Mouse (Mus musculus): Measurements from ENCODE around the gene Dhrs7b. TPM values are rescaled to one million over a fixed set of nuclear protein-coding genes. Genes with fewer than 3 reads are reported as not detected.

Dhrs7b gene
- total and polyA plus RNA-seq, 2 experiments from 2014 or later = 22.9 to 28.4 TPM

GRCm38 (mm10) chr11:60799977-60800376 lies 30.5 kb upstream of the Dhrs7b start:
- Histone ChIP-seq H3K36me3 (replicated peaks; ENCODE audit: control insufficient read depth, insufficient read depth, low read length) (peaks cover 47% of the 10 kb centered on the region), H3K4me1 (ENCODE audit: control insufficient read depth, insufficient read depth) (0 out of 2 replicates have a peak, but pooled peaks cover 4% of the 10 kb centered on the region), H3K4me3 (ENCODE audit: low read depth, low read length) (no peak overlapping the region), H3K27me3 (ENCODE audit: control insufficient read depth, insufficient read depth, low read length) (no peaks in the 10 kb centered on the region), H3K9me3 (replicated peaks; ENCODE audit: control insufficient read depth, low read length) (no peaks in the 10 kb centered on the region), H3K27ac (ENCODE audit: low read depth) (no peak overlapping the region), H3K9ac (replicated peaks; ENCODE audit: low read depth, low read length) (no peak overlapping the region), H3K4me2 (ENCODE audit: low read depth, low read length) (no peak overlapping the region)
- ATAC-seq (ENCODE audit: insufficient read depth, low read depth) (no peak), DNase-seq (ENCODE audit: low spot score) (no peak)
- WGBS = 82% methylated on average over 4 of the region's 4 CpGs
- TF ChIP-seq CTCF (IDR thresholded peaks at IDR 0.05; ENCODE audit: low read depth) (no peak), EP300 (IDR thresholded peaks at IDR 0.05; ENCODE audit: low read depth) (no peak)

GRCm38 (mm10) chr11:60800892-60801291 lies 29.5 kb upstream of the Dhrs7b start:
- no peak overlapping the region for H3K4me3 ChIP-seq (ENCODE audit: low read depth, low read length)
- H3K4me1 ChIP-seq (ENCODE audit: control insufficient read depth, insufficient read depth) = 0 out of 2 replicates have a peak, but pooled peaks cover 1% of the 10 kb centered on the region
- no peaks in the 10 kb centered on the region for H3K27me3 ChIP-seq (ENCODE audit: control insufficient read depth, insufficient read depth, low read length)
- no peak overlapping the region for H3K27ac ChIP-seq (ENCODE audit: low read depth)
- H3K9me3 ChIP-seq (replicated peaks; ENCODE audit: control insufficient read depth, low read length) = no peaks in the 10 kb centered on the region
- ATAC-seq (ENCODE audit: insufficient read depth, low read depth) = no peak
- WGBS = 79% methylated on average over 1 of the region's 1 CpGs
- TF ChIP-seq EP300 (IDR thresholded peaks at IDR 0.05; ENCODE audit: low read depth) (no peak), CTCF (IDR thresholded peaks at IDR 0.05; ENCODE audit: low read depth) (no peak)
- peaks cover 44% of the 10 kb centered on the region for H3K36me3 ChIP-seq (replicated peaks; ENCODE audit: control insufficient read depth, insufficient read depth, low read length)
- DNase-seq (ENCODE audit: low spot score) = no peak
- H3K9ac ChIP-seq (replicated peaks; ENCODE audit: low read depth, low read length) = no peak overlapping the region
- no peak overlapping the region for H3K4me2 ChIP-seq (ENCODE audit: low read depth, low read length)

GRCm38 (mm10) chr11:60808286-60809070 lies 22.0 kb upstream of the Dhrs7b start:
- no peaks in the 10 kb centered on the region for H3K9me3 ChIP-seq (replicated peaks; ENCODE audit: control insufficient read depth, low read length)
- peak overlapping the region; percentile 52 for H3K27ac ChIP-seq (ENCODE audit: low read depth)
- no peak overlapping the region for H3K4me2 ChIP-seq (ENCODE audit: low read depth, low read length)
- 54% methylated on average over 4 of the region's 4 CpGs for WGBS
- ATAC-seq (ENCODE audit: insufficient read depth, low read depth) (no peak), DNase-seq (ENCODE audit: low spot score) (peak; percentile 54)
- no peak overlapping the region for H3K9ac ChIP-seq (replicated peaks; ENCODE audit: low read depth, low read length)
- no peak for TF ChIP-seq EP300 (IDR thresholded peaks at IDR 0.05; ENCODE audit: low read depth)
- no peak overlapping the region for H3K4me3 ChIP-seq (ENCODE audit: low read depth, low read length)
- no peaks in the 10 kb centered on the region for H3K27me3 ChIP-seq (ENCODE audit: control insufficient read depth, insufficient read depth, low read length)
- peaks cover 9% of the 10 kb centered on the region for H3K36me3 ChIP-seq (replicated peaks; ENCODE audit: control insufficient read depth, insufficient read depth, low read length)
- H3K4me1 ChIP-seq (ENCODE audit: control insufficient read depth, insufficient read depth) = peaks cover 19% of the 10 kb centered on the region; the same call in 1 of the 2 replicates

DNA sequence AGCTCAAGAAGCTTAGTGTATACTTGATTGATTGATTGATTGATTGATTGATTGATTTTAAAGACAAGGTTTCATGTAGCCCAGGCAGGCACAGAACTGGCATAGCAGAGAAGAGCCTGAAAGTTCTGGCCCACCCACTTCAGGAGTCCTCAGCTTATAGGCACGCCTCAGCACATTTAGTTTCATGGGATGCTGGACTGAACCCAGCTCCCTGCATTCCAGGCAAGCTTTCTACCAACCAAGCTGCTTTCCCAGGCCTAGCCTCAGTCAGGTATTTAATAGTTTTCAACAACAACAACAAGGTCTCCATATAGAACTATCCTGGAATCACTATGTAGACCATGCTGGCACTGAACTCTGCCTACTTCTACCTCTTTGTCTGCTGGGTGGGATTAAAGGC lies 20.9 kb upstream of the Dhrs7b start:
- H3K4me3 ChIP-seq (ENCODE audit: low read depth, low read length) = peak overlapping the region; percentile 44; the same call in 1 of the 2 replicates

GRCm38 (mm10) chr11:60810046-60810965 lies 20.1 kb upstream of the Dhrs7b start:
- peak overlapping the region; percentile 44 for H3K4me3 ChIP-seq (ENCODE audit: low read depth, low read length)
- H3K9me3 ChIP-seq (replicated peaks; ENCODE audit: control insufficient read depth, low read length) = no peaks in the 10 kb centered on the region
- ATAC-seq (ENCODE audit: insufficient read depth, low read depth) (no peak), DNase-seq (ENCODE audit: low spot score) (no peak)
- no peaks in the 10 kb centered on the region for H3K27me3 ChIP-seq (ENCODE audit: control insufficient read depth, insufficient read depth, low read length)
- peak overlapping the region; percentile 28; the same call in 1 of the 2 replicates for H3K9ac ChIP-seq (replicated peaks; ENCODE audit: low read depth, low read length)
- H3K4me2 ChIP-seq (ENCODE audit: low read depth, low read length) = peak overlapping the region; percentile 60
- TF ChIP-seq CTCF (IDR thresholded peaks at IDR 0.05; ENCODE audit: low read depth) = no peak
- no peak for TF ChIP-seq EP300 (IDR thresholded peaks at IDR 0.05; ENCODE audit: low read depth)
- no peaks in the 10 kb centered on the region for H3K36me3 ChIP-seq (replicated peaks; ENCODE audit: control insufficient read depth, insufficient read depth, low read length)
- peaks cover 19% of the 10 kb centered on the region; the same call in 1 of the 2 replicates for H3K4me1 ChIP-seq (ENCODE audit: control insufficient read depth, insufficient read depth)
- 17% methylated on average over 14 of the region's 14 CpGs for WGBS
- H3K27ac ChIP-seq (ENCODE audit: low read depth) = peak overlapping the region; percentile 33

More for the DNA sequence above, 20.9 kb upstream of the Dhrs7b start:
- 17% methylated on average over 1 of the region's 1 CpGs for WGBS
- Histone ChIP-seq H3K9me3 (replicated peaks; ENCODE audit: control insufficient read depth, low read length) (no peaks in the 10 kb centered on the region), H3K27me3 (ENCODE audit: control insufficient read depth, insufficient read depth, low read length) (no peaks in the 10 kb centered on the region), H3K36me3 (replicated peaks; ENCODE audit: control insufficient read depth, insufficient read depth, low read length) (no peaks in the 10 kb centered on the region), H3K27ac (ENCODE audit: low read depth) (0 out of 2 replicates have a peak overlapping the region, but pooled peaks have one; percentile 17), H3K9ac (replicated peaks; ENCODE audit: low read depth, low read length) (no peak overlapping the region), H3K4me2 (ENCODE audit: low read depth, low read length) (peak overlapping the region; percentile 60), H3K4me1 (ENCODE audit: control insufficient read depth, insufficient read depth) (peaks cover 19% of the 10 kb centered on the region; the same call in 1 of the 2 replicates)
- ATAC-seq (ENCODE audit: insufficient read depth, low read depth) (no peak), DNase-seq (ENCODE audit: low spot score) (no peak)
- TF ChIP-seq EP300 (IDR thresholded peaks at IDR 0.05; ENCODE audit: low read depth) (no peak), CTCF (IDR thresholded peaks at IDR 0.05; ENCODE audit: low read depth) (no peak)

Data from heart, postnatal 0 days (tissue).